Mouse (Mus musculus) bone marrow, adult 2 months (tissue): Measurements from ENCODE around the gene Adssl1. TPM values are rescaled to one million over a fixed set of nuclear protein-coding genes. Genes with fewer than 3 reads are reported as not detected.

Source experiments
- H3K27ac ChIP-seq: fragments of 200-500 bp; 2 replicates; pipeline ENCODE4 v1.5.1; 2012; ENCODE audit warnings: low read depth, mild to moderate bottlenecking, control low read depth, inconsistent platforms, low read length; ENCODE audit not compliant: control insufficient read depth, poor library complexity, insufficient read depth
- H3K4me1 ChIP-seq: fragments of 200-500 bp; 2 replicates; pipeline ENCODE4 v1.6.1; 2011; ENCODE audit warnings: low read length; ENCODE audit not compliant: control insufficient read depth, insufficient read depth
- H3K4me3 ChIP-seq: fragments of 200-500 bp; replicated peaks from 2 replicates; pipeline ENCODE3; 2011; ENCODE audit warnings: mild to moderate bottlenecking, low read depth, low read length, control low read depth; ENCODE audit not compliant: control insufficient read depth
- CTCF ChIP-seq: fragments of 200-500 bp; IDR thresholded peaks from 2 replicates; pipeline ENCODE4 v1.5.1; 2011; ENCODE audit warnings: low read length, control low read depth; ENCODE audit not compliant: control insufficient read depth, insufficient read depth
- POLR2A ChIP-seq: fragments of 200-500 bp; IDR thresholded peaks from 2 replicates; pipeline ENCODE4 v1.6.1; 2011; ENCODE audit warnings: low read depth, mild to moderate bottlenecking, control low read depth, low read length, borderline replicate concordance; ENCODE audit not compliant: control insufficient read depth
- WGBS: fragments of 180-500 bp; shearing (Covaris S2); methylation state at CpG from one replicate; pipeline ENCODE4 v1.1.7; 2018; 5-methylcytosine and 5-hydroxymethylcytosine counted together
- polyA plus RNA-seq: library from polyadenylated mRNA; stranded (reverse); fragments of >200 nt; gene quantifications from 2 replicates; pipeline ENCODE4 v1.2.4, GENCODE M21; 2011; ENCODE audit warnings: low replicate concordance; ENCODE audit not compliant: missing spikeins, insufficient read depth, insufficient read length

Adssl1 gene
- polyA plus RNA-seq, 1 experiment, result 44.8 TPM

DNA sequence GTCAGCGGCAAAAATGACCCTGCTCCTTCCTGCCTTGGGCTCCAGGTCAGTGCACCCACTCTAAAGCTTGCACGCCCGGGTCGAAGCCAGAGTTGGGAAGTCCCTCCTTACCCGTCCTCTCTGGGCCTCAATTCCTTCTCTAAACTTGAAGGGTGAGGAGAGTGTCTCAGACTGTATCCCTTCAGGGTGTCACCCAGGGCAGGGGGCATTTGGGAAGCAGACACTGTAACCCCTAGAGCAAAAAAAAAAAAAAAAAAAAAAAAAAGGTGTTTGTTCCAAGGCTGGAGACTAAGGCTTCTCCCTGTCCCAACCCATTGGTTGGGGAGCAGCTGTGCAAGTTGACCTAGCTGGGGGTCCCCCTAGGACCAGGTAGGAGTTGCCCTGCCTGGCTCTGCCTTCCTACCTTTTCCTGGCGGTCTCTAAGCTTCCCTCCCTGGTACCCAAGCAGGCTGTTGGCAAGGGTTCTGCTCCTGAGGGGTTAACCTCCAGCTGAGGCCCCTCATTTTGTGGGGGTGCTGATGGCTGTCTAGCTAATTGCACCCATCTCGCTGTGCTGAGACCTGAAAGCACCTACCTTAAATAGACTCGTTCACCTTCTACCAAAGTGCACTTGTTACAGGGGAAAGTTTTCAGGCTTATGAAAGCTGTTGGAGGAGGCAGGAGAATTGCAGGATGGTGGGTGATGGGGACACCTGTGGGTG lies 30.2 kb upstream of the Adssl1 start:
- 32% methylated on average over 8 of the region's 8 CpGs for WGBS
- Histone ChIP-seq H3K4me1 (peaks cover 11% of the 10 kb centered on the region), H3K27ac (no peak overlapping the region)

DNA sequence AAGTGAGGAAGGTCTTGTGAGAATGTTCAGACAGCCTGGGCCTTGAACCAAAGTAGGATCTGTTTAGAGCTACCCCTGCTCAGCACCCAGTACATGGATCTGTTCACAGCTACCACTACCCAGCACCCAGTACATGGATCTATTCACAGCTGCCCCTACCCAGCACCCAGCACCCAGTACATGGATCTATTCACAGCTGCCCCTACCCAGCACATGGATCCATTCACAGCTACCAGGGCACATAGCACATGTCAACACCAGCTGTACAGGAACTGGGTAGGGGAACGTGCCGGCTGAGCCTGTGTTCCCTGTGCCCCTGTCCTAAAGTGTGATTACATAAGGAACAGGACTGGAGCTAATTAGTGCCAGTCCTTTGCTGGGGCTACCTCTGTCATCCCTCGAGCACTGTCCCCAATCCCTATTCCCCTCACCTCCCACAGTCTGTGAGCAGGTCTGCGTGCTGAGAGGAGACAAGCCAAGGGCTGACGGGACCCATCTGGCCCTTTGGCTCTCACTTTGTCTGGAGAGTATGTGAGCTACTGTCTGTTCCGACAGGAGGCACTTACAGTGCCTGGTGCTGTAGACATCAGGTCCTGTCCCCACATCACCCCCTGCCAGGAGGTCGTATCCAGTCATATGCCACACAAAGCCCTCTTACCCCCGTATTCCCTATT lies 29.1 kb upstream of the Adssl1 start:
- Histone ChIP-seq H3K27ac (no peak overlapping the region), H3K4me1 (peaks cover 10% of the 10 kb centered on the region), H3K4me3 (no peak overlapping the region)
- TF ChIP-seq POLR2A, result no peak
- TF ChIP-seq CTCF, result no peak; the same call in 1 of the 2 replicates
- WGBS, result 68% methylated on average over 8 of the region's 8 CpGs

More for the DNA sequence above, 30.2 kb upstream of the Adssl1 start:
- H3K4me3 ChIP-seq, result peak overlapping the region; percentile 81
- no peak for TF ChIP-seq CTCF
- TF ChIP-seq POLR2A, result no peak

GRCm38 (mm10) chr12:112591240-112591639 lies 28.6 kb upstream of the Adssl1 start:
- TF ChIP-seq POLR2A (no peak), CTCF (no peak)
- H3K4me1 ChIP-seq, result peaks cover 10% of the 10 kb centered on the region
- no peak overlapping the region for H3K4me3 ChIP-seq
- no peak overlapping the region for H3K27ac ChIP-seq
- WGBS, result 72% methylated on average over 5 of the region's 5 CpGs

GRCm38 (mm10) chr12:112591730-112592129 lies 28.1 kb upstream of the Adssl1 start:
- 65% methylated on average over 3 of the region's 3 CpGs for WGBS
- Histone ChIP-seq H3K4me1 (peaks cover 10% of the 10 kb centered on the region), H3K4me3 (no peak overlapping the region), H3K27ac (no peak overlapping the region)
- TF ChIP-seq CTCF (no peak), POLR2A (no peak)

GRCm38 (mm10) chr12:112592985-112593734 lies 26.7 kb upstream of the Adssl1 start:
- 52% methylated on average over 21 of the region's 21 CpGs for WGBS
- peaks cover 10% of the 10 kb centered on the region for H3K4me1 ChIP-seq

DNA sequence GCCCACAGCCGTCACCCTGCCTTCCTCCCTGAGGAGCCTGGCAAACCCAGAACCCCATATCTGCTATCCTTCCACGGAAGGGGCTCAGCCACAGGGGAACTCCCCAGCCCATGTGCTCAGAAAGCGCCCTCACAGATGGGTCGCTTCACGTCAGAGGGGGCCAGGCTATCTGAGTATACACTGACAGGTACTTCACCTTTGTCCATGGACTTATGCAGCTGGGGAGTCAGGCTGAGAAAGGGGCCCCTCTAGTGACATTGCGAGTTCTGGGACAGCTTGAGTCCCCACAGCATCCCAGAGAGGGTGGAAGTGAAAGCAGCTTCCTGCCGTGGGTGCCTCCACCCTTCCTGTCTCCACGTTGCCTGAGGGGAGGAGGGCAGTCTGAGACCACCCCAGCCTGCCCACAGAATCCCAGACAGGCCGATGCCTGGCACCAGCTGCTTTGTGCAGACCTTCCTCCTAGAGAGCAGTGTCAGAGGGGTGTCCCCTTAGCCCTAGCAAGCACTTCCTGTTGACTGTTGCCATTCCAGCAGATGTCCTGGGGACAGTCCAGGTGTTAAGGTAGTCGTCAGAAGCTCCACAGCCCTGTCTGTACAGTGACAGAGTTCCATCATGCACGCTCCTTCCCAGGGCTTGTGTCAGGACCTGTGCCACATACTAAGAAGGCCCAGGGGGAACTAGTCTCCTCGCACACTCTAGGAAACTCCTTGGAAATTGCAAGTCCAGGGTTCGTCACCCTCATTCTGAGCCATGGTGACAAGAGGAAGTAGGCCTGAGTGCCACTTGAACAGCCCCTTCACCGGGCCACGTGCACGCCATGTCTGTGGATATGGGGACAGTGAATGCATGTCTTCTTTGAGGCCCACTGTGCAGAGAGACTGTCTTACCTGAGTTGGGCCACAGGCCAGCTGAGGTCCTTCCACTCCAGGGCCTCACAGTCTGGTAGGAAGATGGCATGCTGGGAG lies 25.6 kb upstream of the Adssl1 start:
- 17% methylated on average over 16 of the region's 16 CpGs for WGBS
- TF ChIP-seq POLR2A (no peak), CTCF (no peak)
- peaks cover 10% of the 10 kb centered on the region for H3K4me1 ChIP-seq

More at GRCm38 (mm10) chr12:112592985-112593734, 26.7 kb upstream of the Adssl1 start:
- no peak for TF ChIP-seq POLR2A
- TF ChIP-seq CTCF, result no peak
- Histone ChIP-seq H3K4me3 (no peak overlapping the region), H3K27ac (no peak overlapping the region; the same call in 1 of the 2 replicates)

DNA sequence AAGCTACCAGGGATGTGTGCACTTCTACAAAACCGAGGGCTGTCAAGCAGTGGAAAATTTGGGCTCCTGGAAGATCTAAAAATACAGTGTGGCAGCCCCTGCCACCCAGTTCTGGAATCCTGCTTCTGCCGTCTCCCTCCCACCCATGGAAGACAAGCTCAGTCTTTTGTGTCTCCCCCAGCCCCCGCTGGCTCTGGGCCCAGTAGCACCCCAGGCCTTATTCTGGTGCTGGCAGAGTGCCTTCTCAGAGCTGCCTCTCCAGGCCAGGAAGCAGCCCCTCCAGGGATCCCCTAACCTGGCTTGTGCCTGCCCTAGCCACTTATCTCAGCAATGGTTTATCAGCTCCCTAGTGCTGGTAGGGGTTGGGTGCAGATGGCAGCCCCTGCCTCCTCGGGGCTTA lies 24.9 kb upstream of the Adssl1 start:
- Histone ChIP-seq H3K4me3 (no peak overlapping the region), H3K4me1 (peaks cover 10% of the 10 kb centered on the region), H3K27ac (no peak overlapping the region)
- TF ChIP-seq POLR2A (no peak), CTCF (no peak)
- WGBS, result 43% methylated on average over 4 of the region's 4 CpGs

More for the DNA sequence above, 25.6 kb upstream of the Adssl1 start:
- Histone ChIP-seq H3K27ac (peak overlapping the region; percentile 12), H3K4me3 (no peak overlapping the region)
